Mouse (Mus musculus): ENCODE data around the gene F8a. TPM values are rescaled to one million over a fixed set of nuclear protein-coding genes. Genes with fewer than 3 reads are reported as not detected.
"Not testable (repeated sequence)": the region's sequence is repeated elsewhere in the genome, so short reads cannot be mapped to it uniquely, and the experiment has no call there.

Gene F8a
- 14.7 and 14.9 TPM in 2 replicates for polyA plus RNA-seq (2015; fragmentation: Nextera tagmentation; extraction: Ambion mirVana)

DNA sequence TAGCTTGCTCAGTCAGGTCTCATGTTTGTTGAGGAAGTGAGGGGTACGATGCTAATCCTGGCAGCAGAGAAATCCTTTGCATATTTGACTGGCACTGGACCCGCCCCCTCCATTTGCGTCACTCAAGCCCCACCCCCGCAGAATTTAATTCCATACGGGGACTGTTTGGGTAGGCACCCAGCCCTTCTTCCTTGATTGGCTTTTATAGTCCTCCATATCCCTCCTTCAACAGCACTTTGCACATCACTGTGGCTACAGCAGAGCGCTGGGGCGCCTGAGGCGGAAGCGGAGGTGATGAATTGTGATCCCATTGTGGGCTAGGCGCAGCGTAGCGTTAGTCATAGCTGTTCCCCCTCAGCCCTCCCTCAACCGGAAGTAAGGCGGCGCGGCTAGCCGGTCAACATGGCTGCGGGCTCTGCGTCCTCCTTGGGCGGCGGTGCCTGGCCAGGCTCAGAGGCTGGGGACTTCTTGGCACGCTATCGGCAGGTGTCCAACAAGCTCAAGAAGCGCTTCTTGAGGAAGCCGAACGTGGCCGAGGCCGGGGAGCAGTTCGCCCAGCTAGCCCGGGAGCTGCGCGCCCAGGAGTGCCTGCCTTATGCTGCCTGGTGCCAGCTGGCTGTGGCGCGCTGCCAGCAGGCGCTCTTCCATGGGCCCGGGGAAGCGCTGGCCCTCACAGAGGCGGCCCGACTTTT, at the start of gene F8a:
Gene F8a (plus strand): TSS at position 378 of the 692 bp plus-strand sequence.
- Histone ChIP-seq H3K36me3 (ENCODE audit: control insufficient read depth, insufficient read depth, low read length) (no peaks in the 10 kb centered on the region), H3K27ac (ENCODE audit: low read length) (peak within 1 kb of the TSS; percentile 65), H3K4me3 (ENCODE audit: low read length) (peak within 1 kb of the TSS; percentile 66), H3K4me1 (ENCODE audit: control insufficient read depth, insufficient read depth, low read length) (no peaks in the 10 kb centered on the region), H3K4me2 (ENCODE audit: low read depth, low read length) (peak within 1 kb of the TSS; percentile 78), H3K27me3 (replicated peaks; ENCODE audit: control insufficient read depth, insufficient read depth, low read length) (0 out of 2 replicates have a peak, but pooled peaks cover 3% of the 10 kb centered on the region), H3K9ac (ENCODE audit: low read depth, low read length) (peak within 1 kb of the TSS; percentile 75), H3K9me3 (ENCODE audit: control insufficient read depth, low read length) (no peaks in the 10 kb centered on the region)
- ATAC-seq = peak; percentile 96
- 12% methylated on average over 39 of the region's 39 CpGs for WGBS

DNA sequence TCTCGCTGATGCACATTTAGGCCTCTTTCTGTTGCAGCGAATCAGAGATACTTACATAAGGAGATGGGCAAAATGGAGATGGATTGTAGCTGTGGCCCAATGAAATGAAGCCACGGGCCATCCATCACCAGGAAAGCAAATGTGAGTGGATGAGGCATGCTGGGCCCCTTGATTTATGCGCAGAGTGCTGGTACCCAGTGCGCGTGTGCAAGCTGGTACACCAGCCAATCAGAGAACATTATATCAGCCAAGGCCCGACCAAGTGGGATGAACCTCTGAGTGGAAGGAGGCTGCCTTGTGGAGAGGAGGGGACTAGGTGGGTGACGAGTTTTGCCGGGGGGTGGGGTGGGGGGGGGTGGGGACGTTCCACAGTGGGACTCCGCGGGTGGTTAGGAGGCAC, 36.2 kb upstream of the F8a start, which contains the start of gene Xlr3b:
Gene Xlr3b (plus strand): TSS at position 274 of the 400 bp plus-strand sequence.
- not testable (repeated sequence) for H3K4me3 ChIP-seq (ENCODE audit: low read length); H3K9ac ChIP-seq (ENCODE audit: low read depth, low read length); ATAC-seq; H3K9me3 ChIP-seq (ENCODE audit: control insufficient read depth, low read length); H3K27me3 ChIP-seq (replicated peaks; ENCODE audit: control insufficient read depth, insufficient read depth, low read length); H3K4me2 ChIP-seq (ENCODE audit: low read depth, low read length); H3K27ac ChIP-seq (ENCODE audit: low read length); H3K36me3 ChIP-seq (ENCODE audit: control insufficient read depth, insufficient read depth, low read length); H3K4me1 ChIP-seq (ENCODE audit: control insufficient read depth, insufficient read depth, low read length)
- WGBS = 74% methylated on average over 12 of the region's 12 CpGs

DNA sequence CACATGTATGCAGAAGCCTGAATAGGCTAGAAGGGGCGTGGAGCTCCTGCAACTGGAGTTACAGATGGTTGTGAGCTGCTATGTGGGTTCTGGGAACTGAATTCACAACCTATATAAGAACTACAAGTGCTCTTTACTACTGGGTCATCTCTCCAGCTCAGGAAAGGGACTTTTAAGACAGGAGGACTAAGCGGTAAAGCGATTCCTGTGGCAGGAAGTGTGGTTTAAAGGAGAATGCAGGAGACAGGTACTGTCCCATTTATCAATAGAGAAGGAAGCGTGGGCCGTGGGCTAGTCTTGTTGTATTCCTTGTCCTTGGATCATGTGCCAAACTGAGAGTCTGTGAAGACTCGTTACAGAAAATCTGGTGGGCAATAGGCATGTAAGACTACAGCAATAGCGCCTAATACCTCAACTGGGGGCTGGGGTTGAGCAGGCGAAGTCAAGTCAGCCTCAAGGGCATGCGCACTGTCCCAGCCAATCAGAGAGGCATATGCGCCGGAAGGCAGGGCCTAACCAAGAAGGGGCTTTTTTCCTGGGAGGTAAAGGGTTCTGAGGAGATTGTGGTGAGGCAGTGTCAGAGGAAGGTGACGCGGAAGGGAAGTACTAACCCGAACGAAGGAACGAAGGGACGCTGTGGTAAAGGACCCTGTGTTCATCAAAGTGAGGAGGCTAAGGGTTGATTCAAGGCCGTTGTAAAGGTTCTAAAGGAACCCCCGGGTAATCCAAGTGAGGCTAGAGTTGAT, 14.1 kb upstream of the F8a start, which contains the start of gene Xlr4b:
Gene Xlr4b (plus strand): TSS at position 515 of the 746 bp plus-strand sequence.
- not testable (repeated sequence) for H3K4me2 ChIP-seq (ENCODE audit: low read depth, low read length); H3K36me3 ChIP-seq (ENCODE audit: control insufficient read depth, insufficient read depth, low read length); H3K9me3 ChIP-seq (ENCODE audit: control insufficient read depth, low read length); H3K9ac ChIP-seq (ENCODE audit: low read depth, low read length); H3K27ac ChIP-seq (ENCODE audit: low read length); H3K27me3 ChIP-seq (replicated peaks; ENCODE audit: control insufficient read depth, insufficient read depth, low read length); H3K4me1 ChIP-seq (ENCODE audit: control insufficient read depth, insufficient read depth, low read length); H3K4me3 ChIP-seq (ENCODE audit: low read length); ATAC-seq
- WGBS = 71% methylated on average over 12 of the region's 19 CpGs

DNA sequence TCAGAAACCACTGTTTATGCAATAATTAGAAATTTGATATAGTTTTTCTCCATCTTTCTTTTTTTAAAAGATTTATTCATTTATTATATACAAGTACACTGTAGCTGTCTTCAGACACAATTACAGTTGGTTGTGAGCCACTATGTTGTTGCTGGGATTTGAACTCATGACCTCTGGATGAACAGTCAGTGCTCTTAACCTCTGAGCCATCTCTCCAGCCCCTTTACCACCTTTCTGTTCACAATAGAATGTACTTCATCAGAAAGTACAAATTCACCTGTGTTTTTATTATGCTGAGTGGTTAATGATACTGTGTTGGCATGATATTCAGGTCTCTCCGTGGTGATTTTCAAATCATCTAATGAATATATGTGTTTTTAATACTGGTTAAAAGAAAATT, 2.7 kb upstream of the F8a start:
- Histone ChIP-seq H3K9me3 (ENCODE audit: control insufficient read depth, low read length) (no peaks in the 10 kb centered on the region), H3K4me2 (ENCODE audit: low read depth, low read length) (no peak overlapping the region), H3K9ac (ENCODE audit: low read depth, low read length) (no peak overlapping the region), H3K27ac (ENCODE audit: low read length) (no peak overlapping the region), H3K4me3 (ENCODE audit: low read length) (no peak overlapping the region), H3K27me3 (replicated peaks; ENCODE audit: control insufficient read depth, insufficient read depth, low read length) (0 out of 2 replicates have a peak, but pooled peaks cover 3% of the 10 kb centered on the region), H3K4me1 (ENCODE audit: control insufficient read depth, insufficient read depth, low read length) (no peaks in the 10 kb centered on the region), H3K36me3 (ENCODE audit: control insufficient read depth, insufficient read depth, low read length) (no peaks in the 10 kb centered on the region)
- WGBS = 47% methylated on average over 1 of the region's 1 CpGs
- no peak for ATAC-seq

DNA sequence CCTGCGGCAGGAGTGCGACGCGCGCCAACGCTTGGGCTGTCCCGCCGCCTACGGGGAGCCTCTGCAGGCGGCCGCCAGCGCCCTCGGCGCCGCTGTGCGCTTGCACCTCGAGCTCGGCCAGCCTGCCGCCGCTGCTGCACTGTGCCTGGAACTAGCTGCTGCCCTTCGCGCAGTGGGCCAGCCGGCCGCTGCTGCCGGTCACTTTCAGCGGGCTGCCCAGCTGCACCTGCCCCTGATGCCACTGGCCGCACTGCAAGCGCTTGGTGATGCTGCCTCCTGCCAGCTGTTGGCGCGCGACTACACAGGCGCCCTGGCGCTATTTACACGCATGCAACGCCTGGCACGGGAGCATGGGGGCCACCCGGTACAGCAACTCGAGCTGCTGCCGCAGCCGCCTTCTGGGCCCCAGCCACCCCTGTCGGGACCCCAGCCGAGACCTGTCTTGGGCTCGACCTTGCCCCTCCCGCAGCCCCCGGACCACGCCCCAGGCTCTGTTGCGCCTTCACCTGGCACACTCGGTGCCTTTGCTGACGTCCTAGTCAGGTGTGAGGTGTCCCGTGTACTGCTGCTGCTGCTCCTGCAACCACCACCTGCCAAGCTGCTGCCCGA, 619 bp downstream of the F8a start:
- H3K36me3 ChIP-seq (ENCODE audit: control insufficient read depth, insufficient read depth, low read length) = no peaks in the 10 kb centered on the region
- H3K4me2 ChIP-seq (ENCODE audit: low read depth, low read length) = peak overlapping the region; percentile 78
- H3K4me3 ChIP-seq (ENCODE audit: low read length) = peak overlapping the region; percentile 66
- H3K9ac ChIP-seq (ENCODE audit: low read depth, low read length) = peak overlapping the region; percentile 75
- peak; percentile 69 for ATAC-seq
- H3K27ac ChIP-seq (ENCODE audit: low read length) = peak overlapping the region; percentile 65
- H3K9me3 ChIP-seq (ENCODE audit: control insufficient read depth, low read length) = no peaks in the 10 kb centered on the region
- no peaks in the 10 kb centered on the region for H3K4me1 ChIP-seq (ENCODE audit: control insufficient read depth, insufficient read depth, low read length)
- WGBS = 17% methylated on average over 47 of the region's 51 CpGs
- 0 out of 2 replicates have a peak, but pooled peaks cover 3% of the 10 kb centered on the region for H3K27me3 ChIP-seq (replicated peaks; ENCODE audit: control insufficient read depth, insufficient read depth, low read length)

DNA sequence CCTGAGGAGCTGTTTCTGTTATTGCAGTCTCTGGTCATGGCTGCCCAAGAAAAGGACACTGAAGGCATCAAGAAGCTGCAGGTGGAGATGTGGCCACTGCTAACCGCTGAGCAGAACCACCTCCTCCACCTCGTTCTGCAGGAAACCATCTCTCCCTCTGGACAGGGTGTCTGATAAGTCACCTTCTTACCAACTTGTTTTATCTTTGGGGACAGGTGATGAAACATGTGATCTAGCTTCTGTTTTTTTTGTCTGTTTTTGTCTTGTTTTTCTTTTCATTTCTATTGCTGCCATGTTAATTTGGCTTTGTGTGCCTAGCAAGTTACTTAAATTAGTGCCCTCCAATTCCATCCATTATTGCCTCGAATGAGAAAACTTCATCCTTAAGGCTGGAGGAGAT, 1.2 kb downstream of the F8a start:
- peak overlapping the region; percentile 66 for H3K4me3 ChIP-seq (ENCODE audit: low read length)
- H3K27ac ChIP-seq (ENCODE audit: low read length) = no peak overlapping the region; the same call in 1 of the 2 replicates
- peak overlapping the region; percentile 75 for H3K9ac ChIP-seq (ENCODE audit: low read depth, low read length)
- WGBS = 24% methylated on average over 3 of the region's 3 CpGs
- H3K36me3 ChIP-seq (ENCODE audit: control insufficient read depth, insufficient read depth, low read length) = no peaks in the 10 kb centered on the region
- 0 out of 2 replicates have a peak, but pooled peaks cover 3% of the 10 kb centered on the region for H3K27me3 ChIP-seq (replicated peaks; ENCODE audit: control insufficient read depth, insufficient read depth, low read length)
- no peaks in the 10 kb centered on the region for H3K4me1 ChIP-seq (ENCODE audit: control insufficient read depth, insufficient read depth, low read length)
- no peak for ATAC-seq
- H3K9me3 ChIP-seq (ENCODE audit: control insufficient read depth, low read length) = no peaks in the 10 kb centered on the region
- peak overlapping the region; percentile 78 for H3K4me2 ChIP-seq (ENCODE audit: low read depth, low read length)

DNA sequence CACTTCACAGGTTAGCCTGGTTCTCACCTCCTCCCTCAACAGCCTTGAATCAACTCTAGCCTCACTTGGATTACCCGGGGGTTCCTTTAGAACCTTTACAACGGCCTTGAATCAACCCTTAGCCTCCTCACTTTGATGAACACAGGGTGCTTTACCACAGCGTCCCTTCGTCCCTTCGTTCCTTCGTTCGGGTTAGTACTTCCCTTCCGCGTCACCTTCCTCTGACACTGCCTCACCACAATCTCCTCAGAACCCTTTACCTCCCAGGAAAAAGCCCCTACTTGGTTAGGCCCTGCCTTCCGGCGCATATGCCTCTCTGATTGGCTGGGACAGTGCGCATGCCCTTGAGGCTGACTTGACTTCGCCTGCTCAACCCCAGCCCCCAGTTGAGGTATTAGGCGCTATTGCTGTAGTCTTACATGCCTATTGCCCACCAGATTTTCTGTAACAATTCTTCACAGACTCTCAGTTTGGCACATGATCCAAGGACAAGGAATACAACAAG, 14.8 kb downstream of the F8a start, which contains the start of gene Xlr4c:
Gene Xlr4c (minus strand): TSS at position 310 of the 505 bp plus-strand sequence.
- H3K9ac ChIP-seq (ENCODE audit: low read depth, low read length); H3K36me3 ChIP-seq (ENCODE audit: control insufficient read depth, insufficient read depth, low read length); H3K4me2 ChIP-seq (ENCODE audit: low read depth, low read length); ATAC-seq; H3K4me1 ChIP-seq (ENCODE audit: control insufficient read depth, insufficient read depth, low read length); H3K27me3 ChIP-seq (replicated peaks; ENCODE audit: control insufficient read depth, insufficient read depth, low read length); H3K4me3 ChIP-seq (ENCODE audit: low read length); H3K9me3 ChIP-seq (ENCODE audit: control insufficient read depth, low read length); H3K27ac ChIP-seq (ENCODE audit: low read length): not testable (repeated sequence)
- 86% methylated on average over 13 of the region's 14 CpGs for WGBS

DNA sequence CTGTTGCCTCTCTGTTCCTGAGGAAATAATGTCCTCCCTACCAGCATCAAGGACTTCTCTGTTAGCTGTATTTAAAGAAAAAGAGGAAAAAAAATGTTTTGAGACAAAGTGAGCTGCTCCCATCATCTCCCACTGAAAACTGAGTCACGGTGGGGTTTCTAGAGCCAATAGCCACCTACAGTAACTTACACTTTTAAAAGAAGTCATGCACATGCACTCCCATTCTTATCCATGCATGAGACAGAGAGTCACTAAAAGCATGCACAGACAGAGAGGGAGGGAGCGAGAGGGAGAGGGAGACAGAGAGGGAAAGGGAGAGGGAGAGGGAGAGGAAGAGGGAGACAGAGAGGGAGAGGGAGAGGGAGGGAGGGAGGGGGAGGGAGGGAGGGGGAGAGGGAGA, 34.3 kb downstream of the F8a start:
- H3K9ac ChIP-seq (ENCODE audit: low read depth, low read length); H3K9me3 ChIP-seq (ENCODE audit: control insufficient read depth, low read length); H3K4me2 ChIP-seq (ENCODE audit: low read depth, low read length); H3K27me3 ChIP-seq (replicated peaks; ENCODE audit: control insufficient read depth, insufficient read depth, low read length); H3K27ac ChIP-seq (ENCODE audit: low read length); H3K4me1 ChIP-seq (ENCODE audit: control insufficient read depth, insufficient read depth, low read length); ATAC-seq; H3K36me3 ChIP-seq (ENCODE audit: control insufficient read depth, insufficient read depth, low read length); H3K4me3 ChIP-seq (ENCODE audit: low read length): not testable (repeated sequence)
- 96% methylated on average over 1 of the region's 2 CpGs for WGBS

DNA sequence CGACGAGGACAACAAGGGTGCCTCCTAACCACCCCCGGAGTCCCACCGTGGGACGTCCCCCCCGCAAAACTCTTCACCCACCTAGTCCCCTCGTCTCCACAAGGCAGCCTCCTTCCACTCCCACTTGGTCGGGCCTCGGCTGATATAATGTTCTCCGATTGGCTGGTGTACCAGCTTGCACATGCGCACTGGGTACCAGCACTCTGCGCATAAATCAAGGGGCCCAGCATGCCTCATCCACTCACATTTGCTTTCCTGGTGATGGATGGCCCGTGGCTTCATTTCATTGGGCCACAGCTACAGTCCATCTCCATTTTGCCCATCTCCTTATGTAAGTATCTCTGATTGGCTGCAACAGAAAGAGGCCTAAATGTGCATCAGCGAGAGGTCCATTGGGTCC, 37.2 kb downstream of the F8a start, which contains the start of gene Xlr3c:
Gene Xlr3c (minus strand): TSS at position 121 of the 400 bp plus-strand sequence.
- not testable (repeated sequence) for H3K4me3 ChIP-seq (ENCODE audit: low read length); H3K4me2 ChIP-seq (ENCODE audit: low read depth, low read length); H3K27me3 ChIP-seq (replicated peaks; ENCODE audit: control insufficient read depth, insufficient read depth, low read length); H3K4me1 ChIP-seq (ENCODE audit: control insufficient read depth, insufficient read depth, low read length); H3K27ac ChIP-seq (ENCODE audit: low read length); H3K36me3 ChIP-seq (ENCODE audit: control insufficient read depth, insufficient read depth, low read length); H3K9me3 ChIP-seq (ENCODE audit: control insufficient read depth, low read length); ATAC-seq; H3K9ac ChIP-seq (ENCODE audit: low read depth, low read length)
- WGBS = 85% methylated on average over 14 of the region's 14 CpGs
